Mouse (Mus musculus) forebrain, embryonic 11.5 days (tissue): ENCODE measurements around the gene Zfp72. TPM values are rescaled to one million over a fixed set of nuclear protein-coding genes. Genes with fewer than 3 reads are reported as not detected.

Source experiments
- microRNA counts: library from miRNA; unstranded; fragments of <30 nt; microRNA quantifications from one replicate; lab custom pipeline; 2015
- microRNA-seq: library from miRNA; unstranded; fragments of <30 nt; microRNA quantifications from one replicate; pipeline ENCODE4, GENCODE M21; 2016; ENCODE audit not compliant: insufficient number of aligned reads
- polyA plus RNA-seq: library from polyadenylated mRNA; unstranded; fragments of >200 nt; fragmentation: Nextera tagmentation; extraction: Ambion mirVana; gene quantifications from 2 replicates; pipeline ENCODE4 v1.2.1, GENCODE M21; 2014

Zfp72 gene
- polyA plus RNA-seq, 1 experiment from 2014 or later = 4.4 TPM

MicroRNA genes within 50 kb of the gene (microRNA counts, 519-probe panel; counts per million panel counts)
- microRNA mmu-miR-692 (lab: Ali Mortazavi, UCI) = 31.2 counts per million

Small RNAs within 50 kb of the gene (microRNA-seq; reads per million reads assigned to microRNA genes)
- not detected for gene Mir692-3

Other genes with a start within 250 kb of the Zfp72 start
- 71.1 and 80.1 TPM in 2 replicates for gene Exoc3, start 182.1 kb downstream of the Zfp72 start, polyA plus RNA-seq
- gene Ahrr, start 98.5 kb downstream of the Zfp72 start, polyA plus RNA-seq = 1.1 and 1.8 TPM in 2 replicates
- gene Pdcd6, start 73.3 kb downstream of the Zfp72 start, polyA plus RNA-seq = 113 and 119 TPM in 2 replicates
- 249 and 253 TPM in 2 replicates for gene Sdha, start 40.6 kb downstream of the Zfp72 start, polyA plus RNA-seq
- gene Ccdc127, start 40.5 kb downstream of the Zfp72 start, polyA plus RNA-seq = 53.5 and 61.1 TPM in 2 replicates
- gene Lrrc14b, start 26.8 kb downstream of the Zfp72 start, polyA plus RNA-seq = not detected in 2 replicates
- 72.8 and 85.7 TPM in 2 replicates for gene Ftl1-ps1, start 8.9 kb upstream of the Zfp72 start, polyA plus RNA-seq
- gene Zfp825, start 103.2 kb upstream of the Zfp72 start, polyA plus RNA-seq = 20.4 and 24.6 TPM in 2 replicates
- 2.9 and 4.7 TPM in 2 replicates for gene Erap1, start 248.7 kb upstream of the Zfp72 start, polyA plus RNA-seq